15 mouse cellular contexts compared by ENCODE assay signal in the genomic region with DNA sequence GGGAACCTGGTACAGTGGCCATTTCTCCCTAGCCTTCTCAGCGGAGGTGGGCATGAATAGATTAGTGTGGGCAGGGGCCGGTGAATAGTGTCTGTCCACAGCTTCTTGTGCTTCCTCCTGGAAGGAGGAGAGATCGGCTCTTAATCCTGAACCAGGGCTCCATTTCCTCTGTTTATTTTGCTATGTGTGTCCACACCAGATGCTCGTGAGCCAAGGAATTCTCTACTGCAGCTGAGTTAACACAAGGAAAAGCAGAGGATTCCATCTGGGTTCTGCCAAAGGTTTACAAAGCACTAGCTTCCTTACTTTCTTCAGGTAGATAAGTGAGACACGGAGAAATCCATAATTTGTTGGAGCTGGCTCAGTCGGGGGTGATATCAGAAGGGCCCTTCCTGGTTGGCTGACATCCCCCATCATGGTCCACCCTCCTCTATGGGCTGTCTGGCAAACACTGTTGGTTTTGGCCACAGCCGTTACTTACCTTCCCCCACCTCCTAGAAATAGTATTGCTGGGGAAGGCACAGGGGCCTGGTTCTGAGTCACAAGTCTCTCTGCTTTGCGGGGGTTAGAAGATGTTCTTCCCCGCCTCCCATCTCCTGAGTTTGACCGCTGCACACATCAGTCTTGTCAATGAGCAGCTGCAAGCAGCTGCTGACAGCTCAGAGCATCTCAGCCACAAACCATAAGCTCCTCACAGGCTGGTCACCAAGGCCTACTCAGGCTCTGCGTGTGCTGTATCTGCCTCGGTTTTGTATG. TPM values are rescaled to one million over a fixed set of nuclear protein-coding genes. Genes with fewer than 3 reads are reported as not detected.
A peak's percentile ranks its signal among the peaks of the same experiment; 100 is the strongest.
DNase-seq lines count a peak whose midpoint lies in the region; ATAC-seq and TF ChIP-seq lines count a peak whose summit lies in the region.
"Had no signal": no experiment of that assay in that cellular context is flagged by ENCODE, and none has a peak within 500 bp of the region (broad histone marks: within the 10 kb centered on the region; RNA-seq: fewer than 3 reads in every experiment).

No protein-coding gene starts in this region.

- no peak overlapping the region for H3K4me2 ChIP-seq in kidney, embryonic 15.5 days
- no peak overlapping the region for H3K4me2 ChIP-seq in limb, embryonic 14.5 days (replicated peaks; ENCODE audit: low read depth, low read length, severe bottlenecking)
- no peak overlapping the region for H3K4me2 ChIP-seq in liver, embryonic 12.5 days

- peak; percentile 38 for ATAC-seq in frontal cortex, adult (ENCODE audit: low TSS enrichment)
- peak; percentile 56; the same call in 1 of the 2 replicates for ATAC-seq in kidney, embryonic 15.5 days (replicated peaks; ENCODE audit: low FRiP score)
- no peak for ATAC-seq in limb, embryonic 14.5 days (ENCODE audit: low FRiP score, low read depth)
- no peak for ATAC-seq in liver, embryonic 12.5 days
- ATAC-seq: midbrain, embryonic 16.5 days had no signal

- WGBS in kidney, embryonic 15.5 days, result 59% methylated on average over 12 of the region's 12 CpGs
- WGBS in limb, embryonic 14.5 days, result 67% methylated on average over 12 of the region's 12 CpGs
- 55% methylated on average over 12 of the region's 12 CpGs for WGBS in liver, embryonic 12.5 days (ENCODE audit: insufficient replicate concordance)

- no peaks in the 10 kb centered on the region for H3K27me3 ChIP-seq in kidney, embryonic 15.5 days
- H3K27me3 ChIP-seq in limb, embryonic 14.5 days (ENCODE audit: control insufficient read depth, insufficient read depth, low read length), result no peaks in the 10 kb centered on the region
- H3K27me3 ChIP-seq in liver, embryonic 12.5 days (replicated peaks), result no peaks in the 10 kb centered on the region

- H3K4me3 ChIP-seq in kidney, embryonic 15.5 days (replicated peaks), result no peak overlapping the region
- H3K4me3 ChIP-seq in limb, embryonic 14.5 days (replicated peaks; ENCODE audit: low read length), result no peak overlapping the region
- H3K4me3 ChIP-seq in liver, embryonic 12.5 days, result no peak overlapping the region

- 0 out of 2 replicates have a peak overlapping the region, but pooled peaks have one; percentile 3 for H3K27ac ChIP-seq in kidney, embryonic 15.5 days
- H3K27ac ChIP-seq in limb, embryonic 14.5 days (replicated peaks; ENCODE audit: low read depth, low read length), result 0 out of 2 replicates have a peak overlapping the region, but pooled peaks have one; percentile 26
- H3K27ac ChIP-seq in liver, embryonic 12.5 days, result no peak overlapping the region
- H3K27ac ChIP-seq: liver, embryonic 14.5 days had no signal

- H3K4me1 ChIP-seq in kidney, embryonic 15.5 days, result peaks cover 9% of the 10 kb centered on the region
- H3K4me1 ChIP-seq in limb, embryonic 14.5 days (ENCODE audit: control insufficient read depth, insufficient read depth, low read length), result peaks cover 22% of the 10 kb centered on the region
- H3K4me1 ChIP-seq in liver, embryonic 12.5 days, result no peaks in the 10 kb centered on the region

- no peak for TF ChIP-seq POLR2A in limb, embryonic 14.5 days (IDR thresholded peaks at IDR 0.05; ENCODE audit: borderline replicate concordance, extremely low read depth, insufficient read depth, insufficient read length)

- no peaks in the 10 kb centered on the region for H3K9me3 ChIP-seq in kidney, embryonic 15.5 days (replicated peaks)
- H3K9me3 ChIP-seq in limb, embryonic 14.5 days (ENCODE audit: control insufficient read depth, low read length), result no peaks in the 10 kb centered on the region
- no peaks in the 10 kb centered on the region for H3K9me3 ChIP-seq in liver, embryonic 12.5 days (replicated peaks)

- H3K36me3 ChIP-seq in kidney, embryonic 15.5 days, result no peaks in the 10 kb centered on the region
- H3K36me3 ChIP-seq in limb, embryonic 14.5 days (ENCODE audit: control insufficient read depth, insufficient read depth, low read length), result no peaks in the 10 kb centered on the region
- H3K36me3 ChIP-seq in liver, embryonic 12.5 days, result no peaks in the 10 kb centered on the region

- no peak for DNase-seq in frontal cortex, postnatal 10 days (ENCODE audit: low spot score in 2 of 2)
- DNase-seq in kidney, adult 8-10 months, result no peak
- peak; percentile 66 for DNase-seq in NIH3T3 (ENCODE audit: low read depth)
- peak; percentile 12 for DNase-seq in limb, embryonic 14.5 days (ENCODE audit: low spot score)
- no peak for DNase-seq in layer of hippocampus, adult 8-10 months (ENCODE audit: low spot score in 2 of 2)
- DNase-seq: adrenal gland, postnatal 25 days; cerebellum, adult 11-12 months had no signal

- no peak overlapping the region for H3K9ac ChIP-seq in kidney, embryonic 15.5 days
- no peak overlapping the region for H3K9ac ChIP-seq in limb, embryonic 14.5 days (ENCODE audit: low read depth, low read length, severe bottlenecking)
- H3K9ac ChIP-seq in liver, embryonic 12.5 days, result no peak overlapping the region
- H3K9ac ChIP-seq: liver, embryonic 14.5 days had no signal

RNA-seq across cellular contexts. Expression of gene Gm21915, which starts 5.0 kb away (rescaled TPM):
- polyA plus RNA-seq in kidney, embryonic 15.5 days (2015; fragmentation: Nextera tagmentation; extraction: Ambion mirVana), result not detected in 2 replicates
- polyA plus RNA-seq in limb, embryonic 14.5 days (2012; rRNA removed), result not detected in 2 replicates
- not detected in 2 replicates for polyA plus RNA-seq in limb, embryonic 14.5 days (2014; fragmentation: Nextera tagmentation; extraction: Ambion mirVana)
- not detected for total RNA-seq in layer of hippocampus, adult 8-10 months (2022)
- not detected in 2 replicates for polyA plus RNA-seq in liver, embryonic 12.5 days (2016; fragmentation: Nextera tagmentation; extraction: Ambion mirVana)
- total RNA-seq: adrenal gland, postnatal 25 days; hematopoietic stem cell, adult 5-6 weeks; layer of hippocampus, postnatal 14 days had no signal
- polyA plus RNA-seq: frontal cortex, adult 2 months; liver, embryonic 14.5 days; midbrain, embryonic 16.5 days had no signal

RNA-seq across cellular contexts. Expression of gene Clmp, which starts 10.4 kb away (rescaled TPM):
- 26.7 and 29.9 TPM in 2 replicates for polyA plus RNA-seq in kidney, embryonic 15.5 days (2015; fragmentation: Nextera tagmentation; extraction: Ambion mirVana)
- polyA plus RNA-seq in limb, embryonic 14.5 days (2012; rRNA removed), result 44.7 and 51.8 TPM in 2 replicates
- polyA plus RNA-seq in limb, embryonic 14.5 days (2014; fragmentation: Nextera tagmentation; extraction: Ambion mirVana), result 61.5 and 78.9 TPM in 2 replicates
- total RNA-seq in layer of hippocampus, adult 8-10 months (2022), result 10 to 100 TPM; 24.3 to 28.4 (median 26.3) TPM
- 3.3 and 4.1 TPM in 2 replicates for polyA plus RNA-seq in liver, embryonic 12.5 days (2016; fragmentation: Nextera tagmentation; extraction: Ambion mirVana)

Comparison
In these comparisons a context has a peak if more than half of its experiments do, and no peak if none do; other contexts are left out.
1. ATAC-seq: peak in frontal cortex, adult (single experiment) and kidney, embryonic 15.5 days (single experiment); none in limb, embryonic 14.5 days (single experiment) and liver, embryonic 12.5 days (single experiment).
2. DNase-seq: peak in NIH3T3 (single experiment) and limb, embryonic 14.5 days (single experiment); none in frontal cortex, postnatal 10 days (0 of 2), kidney, adult 8-10 months (0 of 2) and layer of hippocampus, adult 8-10 months (0 of 2).